ENCODE assay signal across 22 mouse cellular contexts in the genomic region with DNA sequence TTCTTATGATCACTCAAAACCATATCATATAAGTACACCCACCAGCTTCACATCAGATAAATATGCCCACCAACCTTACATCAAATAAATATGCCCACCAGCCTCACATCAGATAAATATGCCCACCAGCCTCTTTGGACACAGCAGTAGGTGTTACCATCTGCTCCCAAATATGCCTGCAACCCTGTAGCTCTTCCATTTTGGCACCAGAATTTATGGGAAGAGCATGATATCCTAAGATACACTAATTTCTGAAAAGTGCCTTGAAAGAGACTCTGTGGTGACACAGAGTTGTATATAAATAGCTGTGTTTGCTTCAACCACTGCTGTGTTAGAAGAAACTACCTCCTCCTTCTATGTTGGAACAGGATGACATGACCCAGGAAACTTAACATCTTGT.
DNase-seq lines count a peak whose midpoint lies in the region; ATAC-seq and TF ChIP-seq lines count a peak whose summit lies in the region.
"Had no signal": no experiment of that assay in that cellular context is flagged by ENCODE, and none has a peak within 500 bp of the region (broad histone marks: within the 10 kb centered on the region; RNA-seq: fewer than 3 reads in every experiment).

No protein-coding gene starts in this region.

- H3K9ac ChIP-seq in forebrain, postnatal 0 days = no peak overlapping the region
- H3K9ac ChIP-seq in forebrain, embryonic 11.5 days (ENCODE audit: low read length) = no peak overlapping the region
- no peak overlapping the region for H3K9ac ChIP-seq in midbrain, postnatal 0 days (replicated peaks; ENCODE audit: low read length, poor library complexity, severe bottlenecking)
- H3K9ac ChIP-seq in midbrain, embryonic 13.5 days (replicated peaks) = no peak overlapping the region
- H3K9ac ChIP-seq: embryonic facial prominence, embryonic 15.5 days; hindbrain, embryonic 12.5 days; intestine, embryonic 15.5 days; limb, embryonic 13.5 days; liver, embryonic 13.5 days; lung, embryonic 15.5 days had no signal

- peak; percentile 2 for DNase-seq in forebrain, postnatal 0 days
- no peak for DNase-seq in forebrain, embryonic 11.5 days (ENCODE audit: low spot score)
- DNase-seq in midbrain, postnatal 0 days (ENCODE audit: low spot score) = peak; percentile 20
- peak; percentile 22 to 65 for DNase-seq in cerebellum, postnatal 14 days
- DNase-seq in telencephalon, adult 2 months (ENCODE audit: low read depth, low spot score) = peak; percentile 23
- no peak for DNase-seq in ovary, postnatal 10 days (ENCODE audit: low spot score)
- DNase-seq: adrenal gland, postnatal 36 days; B cell, adult 2 months; embryo, embryonic 11 days; heart, postnatal 10 days; kidney, postnatal 36 days; liver, embryonic 13.5 days; lung, postnatal 4 days had no signal

- H3K27ac ChIP-seq in forebrain, postnatal 0 days (ENCODE audit: low read depth, low read length) = no peak overlapping the region
- no peak overlapping the region for H3K27ac ChIP-seq in forebrain, embryonic 11.5 days (ENCODE audit: low read depth, low read length)
- no peak overlapping the region for H3K27ac ChIP-seq in midbrain, postnatal 0 days (ENCODE audit: low read depth, low read length)
- no peak overlapping the region for H3K27ac ChIP-seq in midbrain, embryonic 13.5 days
- H3K27ac ChIP-seq: embryonic facial prominence, embryonic 15.5 days; heart, embryonic 10.5 days; hindbrain, embryonic 12.5 days; intestine, embryonic 15.5 days; limb, embryonic 13.5 days; liver, embryonic 13.5 days; lung, embryonic 15.5 days; stomach, postnatal 0 days had no signal

- no peak overlapping the region for H3K4me2 ChIP-seq in forebrain, postnatal 0 days (ENCODE audit: low read depth)
- no peak overlapping the region for H3K4me2 ChIP-seq in forebrain, embryonic 11.5 days (ENCODE audit: low read depth, low read length, severe bottlenecking)
- no peak overlapping the region for H3K4me2 ChIP-seq in midbrain, postnatal 0 days (ENCODE audit: low read depth, low read length, poor library complexity, severe bottlenecking)
- H3K4me2 ChIP-seq in midbrain, embryonic 13.5 days (replicated peaks) = no peak overlapping the region
- H3K4me2 ChIP-seq: embryonic facial prominence, embryonic 15.5 days; hindbrain, embryonic 12.5 days; intestine, embryonic 15.5 days; limb, embryonic 13.5 days; liver, embryonic 13.5 days; lung, embryonic 15.5 days had no signal

- no peaks in the 10 kb centered on the region for H3K36me3 ChIP-seq in forebrain, postnatal 0 days (ENCODE audit: insufficient read depth)
- no peaks in the 10 kb centered on the region for H3K36me3 ChIP-seq in forebrain, embryonic 11.5 days (ENCODE audit: control insufficient read depth, insufficient read depth, low read length)
- no peaks in the 10 kb centered on the region for H3K36me3 ChIP-seq in midbrain, postnatal 0 days (ENCODE audit: insufficient read depth, low read length)
- no peaks in the 10 kb centered on the region for H3K36me3 ChIP-seq in midbrain, embryonic 13.5 days
- H3K36me3 ChIP-seq: embryonic facial prominence, embryonic 15.5 days; heart, embryonic 10.5 days; hindbrain, embryonic 12.5 days; intestine, embryonic 15.5 days; limb, embryonic 13.5 days; liver, embryonic 13.5 days; lung, embryonic 15.5 days had no signal

- no peak for ATAC-seq in forebrain, postnatal 0 days
- no peak for ATAC-seq in forebrain, embryonic 11.5 days (replicated peaks; ENCODE audit: low FRiP score)
- ATAC-seq in midbrain, postnatal 0 days (ENCODE audit: low FRiP score) = no peak
- ATAC-seq in midbrain, embryonic 13.5 days = no peak
- no peak for ATAC-seq in inflammation-experienced regulatory T-cells, adult 6 months
- ATAC-seq: intestine, embryonic 15.5 days had no signal

- no peak overlapping the region for H3K4me3 ChIP-seq in forebrain, postnatal 0 days (ENCODE audit: low read depth, low read length)
- H3K4me3 ChIP-seq in forebrain, embryonic 11.5 days (ENCODE audit: low read depth, low read length) = no peak overlapping the region
- no peak overlapping the region for H3K4me3 ChIP-seq in midbrain, postnatal 0 days (ENCODE audit: low read depth, low read length)
- no peak overlapping the region for H3K4me3 ChIP-seq in midbrain, embryonic 13.5 days (replicated peaks)
- H3K4me3 ChIP-seq: embryonic facial prominence, embryonic 15.5 days; heart, embryonic 10.5 days; hindbrain, embryonic 12.5 days; intestine, embryonic 15.5 days; limb, embryonic 13.5 days; liver, embryonic 13.5 days; lung, embryonic 15.5 days had no signal

- H3K27me3 ChIP-seq in forebrain, postnatal 0 days (ENCODE audit: insufficient read depth, low read length) = no peaks in the 10 kb centered on the region
- no peaks in the 10 kb centered on the region for H3K27me3 ChIP-seq in forebrain, embryonic 11.5 days (ENCODE audit: control insufficient read depth, insufficient read depth, low read length)
- H3K27me3 ChIP-seq in midbrain, postnatal 0 days (ENCODE audit: insufficient read depth, low read length) = no peaks in the 10 kb centered on the region
- no peaks in the 10 kb centered on the region for H3K27me3 ChIP-seq in midbrain, embryonic 13.5 days
- H3K27me3 ChIP-seq: embryonic facial prominence, embryonic 15.5 days; hindbrain, embryonic 12.5 days; intestine, embryonic 15.5 days; limb, embryonic 13.5 days; liver, embryonic 13.5 days had no signal

- no peaks in the 10 kb centered on the region for H3K9me3 ChIP-seq in forebrain, postnatal 0 days (ENCODE audit: low read length)
- H3K9me3 ChIP-seq in forebrain, embryonic 11.5 days (ENCODE audit: control insufficient read depth, low read length) = no peaks in the 10 kb centered on the region
- no peaks in the 10 kb centered on the region for H3K9me3 ChIP-seq in midbrain, postnatal 0 days (ENCODE audit: low read length)
- no peaks in the 10 kb centered on the region for H3K9me3 ChIP-seq in midbrain, embryonic 13.5 days
- H3K9me3 ChIP-seq: embryonic facial prominence, embryonic 15.5 days; heart, embryonic 10.5 days; hindbrain, embryonic 12.5 days; intestine, embryonic 15.5 days; limb, embryonic 13.5 days; liver, embryonic 13.5 days; lung, embryonic 15.5 days had no signal

- TF ChIP-seq CTCF in forebrain, postnatal 0 days (IDR thresholded peaks at IDR 0.05; ENCODE audit: low read depth) = no peak
- TF ChIP-seq CTCF in midbrain, postnatal 0 days (IDR thresholded peaks at IDR 0.05) = no peak

- H3K4me1 ChIP-seq in forebrain, postnatal 0 days (ENCODE audit: insufficient read depth) = no peaks in the 10 kb centered on the region
- no peaks in the 10 kb centered on the region for H3K4me1 ChIP-seq in forebrain, embryonic 11.5 days (replicated peaks; ENCODE audit: control insufficient read depth, insufficient read depth, low read length)
- H3K4me1 ChIP-seq in midbrain, postnatal 0 days (ENCODE audit: insufficient read depth, low read length) = no peaks in the 10 kb centered on the region
- H3K4me1 ChIP-seq in midbrain, embryonic 13.5 days (replicated peaks) = no peaks in the 10 kb centered on the region
- H3K4me1 ChIP-seq: embryonic facial prominence, embryonic 15.5 days; heart, embryonic 10.5 days; hindbrain, embryonic 12.5 days; intestine, embryonic 15.5 days; limb, embryonic 13.5 days; liver, embryonic 13.5 days; lung, embryonic 15.5 days had no signal

Comparison
In these comparisons a context has a peak if more than half of its experiments do, and no peak if none do; other contexts are left out.
1. DNase-seq: peak in forebrain, postnatal 0 days (single experiment), midbrain, postnatal 0 days (single experiment), cerebellum, postnatal 14 days (2 of 2) and telencephalon, adult 2 months (single experiment); none in forebrain, embryonic 11.5 days (single experiment) and ovary, postnatal 10 days (single experiment).